Mouse (Mus musculus): Measurements from ENCODE around the gene Gpr39. TPM values are rescaled to one million over a fixed set of nuclear protein-coding genes. Genes with fewer than 3 reads are reported as not detected.
A peak's percentile ranks its signal among the peaks of the same experiment; 100 is the strongest.

Gene Gpr39
- total and polyA plus RNA-seq, 2 experiments, result 3.7 to 5.2 TPM

- H3K27ac ChIP-seq (replicated peaks; ENCODE audit: insufficient read depth, low read depth, low read length), result no peak overlapping the region
- TF ChIP-seq POLR2A (IDR thresholded peaks at IDR 0.05; ENCODE audit: extremely low read depth, insufficient read depth, low read length) (no peak), CTCF (IDR thresholded peaks at IDR 0.05; ENCODE audit: low read depth, low read length) (no peak)
- no peaks in the 10 kb centered on the region for H3K27me3 ChIP-seq (ENCODE audit: control insufficient read depth, insufficient read depth, low read length)
- H3K79me2 ChIP-seq (ENCODE audit: control insufficient read depth, insufficient read depth, low read length), result peaks cover 2% of the 10 kb centered on the region; the same call in 1 of the 2 replicates
- WGBS, result 89% methylated on average over 7 of the region's 7 CpGs
- H3K4me3 ChIP-seq (ENCODE audit: insufficient read depth, low read depth, low read length), result no peak overlapping the region
- no peaks in the 10 kb centered on the region for H3K4me1 ChIP-seq (ENCODE audit: control insufficient read depth, insufficient read depth, low read length)
- no peak overlapping the region for H3K9ac ChIP-seq (ENCODE audit: low read depth, low read length)
- H3K36me3 ChIP-seq (ENCODE audit: control insufficient read depth, insufficient read depth, low read length), result no peaks in the 10 kb centered on the region
- DNase-seq (ENCODE audit: extremely low read depth, low read depth, low spot score), result no peak
Observed at GRCm38 (mm10) chr1:125701773-125702172, 25.0 kb downstream of the Gpr39 start.

- Histone ChIP-seq H3K4me3 (ENCODE audit: insufficient read depth, low read depth, low read length) (no peak overlapping the region), H3K79me2 (ENCODE audit: control insufficient read depth, insufficient read depth, low read length) (peaks cover 2% of the 10 kb centered on the region; the same call in 1 of the 2 replicates), H3K36me3 (ENCODE audit: control insufficient read depth, insufficient read depth, low read length) (no peaks in the 10 kb centered on the region), H3K4me1 (ENCODE audit: control insufficient read depth, insufficient read depth, low read length) (no peaks in the 10 kb centered on the region), H3K9ac (ENCODE audit: low read depth, low read length) (no peak overlapping the region), H3K27me3 (ENCODE audit: control insufficient read depth, insufficient read depth, low read length) (no peaks in the 10 kb centered on the region), H3K27ac (replicated peaks; ENCODE audit: insufficient read depth, low read depth, low read length) (no peak overlapping the region)
- DNase-seq (ENCODE audit: extremely low read depth, low read depth, low spot score), result peak; percentile 26
- no peak for TF ChIP-seq POLR2A (IDR thresholded peaks at IDR 0.05; ENCODE audit: extremely low read depth, insufficient read depth, low read length)
- no peak for TF ChIP-seq CTCF (IDR thresholded peaks at IDR 0.05; ENCODE audit: low read depth, low read length)
- WGBS, result 76% methylated on average over 8 of the region's 8 CpGs
Observed at GRCm38 (mm10) chr1:125702326-125702725, 25.5 kb downstream of the Gpr39 start.

- no peaks in the 10 kb centered on the region for H3K27me3 ChIP-seq (ENCODE audit: control insufficient read depth, insufficient read depth, low read length)
- no peak overlapping the region for H3K27ac ChIP-seq (replicated peaks; ENCODE audit: insufficient read depth, low read depth, low read length)
- no peak for DNase-seq (ENCODE audit: extremely low read depth, low read depth, low spot score)
- H3K4me3 ChIP-seq (ENCODE audit: insufficient read depth, low read depth, low read length), result no peak overlapping the region
- TF ChIP-seq CTCF (IDR thresholded peaks at IDR 0.05; ENCODE audit: low read depth, low read length), result no peak
- no peak for TF ChIP-seq POLR2A (IDR thresholded peaks at IDR 0.05; ENCODE audit: extremely low read depth, insufficient read depth, low read length)
- H3K4me1 ChIP-seq (ENCODE audit: control insufficient read depth, insufficient read depth, low read length), result no peaks in the 10 kb centered on the region
- H3K9ac ChIP-seq (ENCODE audit: low read depth, low read length), result no peak overlapping the region
- no peaks in the 10 kb centered on the region for H3K36me3 ChIP-seq (ENCODE audit: control insufficient read depth, insufficient read depth, low read length)
- 85% methylated on average over 3 of the region's 3 CpGs for WGBS
- H3K79me2 ChIP-seq (ENCODE audit: control insufficient read depth, insufficient read depth, low read length), result no peaks in the 10 kb centered on the region; the same call in 1 of the 2 replicates
Observed at GRCm38 (mm10) chr1:125705412-125705811, 28.6 kb downstream of the Gpr39 start.

- Histone ChIP-seq H3K36me3 (ENCODE audit: control insufficient read depth, insufficient read depth, low read length) (no peaks in the 10 kb centered on the region), H3K4me3 (ENCODE audit: insufficient read depth, low read depth, low read length) (no peak overlapping the region), H3K4me1 (ENCODE audit: control insufficient read depth, insufficient read depth, low read length) (peaks cover 9% of the 10 kb centered on the region), H3K79me2 (ENCODE audit: control insufficient read depth, insufficient read depth, low read length) (no peaks in the 10 kb centered on the region), H3K27ac (replicated peaks; ENCODE audit: insufficient read depth, low read depth, low read length) (no peak overlapping the region), H3K27me3 (ENCODE audit: control insufficient read depth, insufficient read depth, low read length) (no peaks in the 10 kb centered on the region), H3K9ac (ENCODE audit: low read depth, low read length) (no peak overlapping the region)
- no peak for DNase-seq (ENCODE audit: extremely low read depth, low read depth, low spot score)
- TF ChIP-seq POLR2A (IDR thresholded peaks at IDR 0.05; ENCODE audit: extremely low read depth, insufficient read depth, low read length), result no peak
- 97% methylated on average over 3 of the region's 3 CpGs for WGBS
Observed at GRCm38 (mm10) chr1:125715286-125715685, 38.5 kb downstream of the Gpr39 start.

- no peaks in the 10 kb centered on the region for H3K36me3 ChIP-seq (ENCODE audit: control insufficient read depth, insufficient read depth, low read length)
- peak; percentile 90 for DNase-seq (ENCODE audit: extremely low read depth, low read depth, low spot score)
- no peaks in the 10 kb centered on the region for H3K79me2 ChIP-seq (ENCODE audit: control insufficient read depth, insufficient read depth, low read length)
- H3K9ac ChIP-seq (ENCODE audit: low read depth, low read length), result no peak overlapping the region
- WGBS, result 18% methylated on average over 6 of the region's 6 CpGs
- peaks cover 12% of the 10 kb centered on the region for H3K4me1 ChIP-seq (ENCODE audit: control insufficient read depth, insufficient read depth, low read length)
- H3K27me3 ChIP-seq (ENCODE audit: control insufficient read depth, insufficient read depth, low read length), result no peaks in the 10 kb centered on the region
- H3K27ac ChIP-seq (replicated peaks; ENCODE audit: insufficient read depth, low read depth, low read length), result no peak overlapping the region
- no peak overlapping the region for H3K4me3 ChIP-seq (ENCODE audit: insufficient read depth, low read depth, low read length)
- TF ChIP-seq CTCF (IDR thresholded peaks at IDR 0.05; ENCODE audit: low read depth, low read length), result no peak
- no peak for TF ChIP-seq POLR2A (IDR thresholded peaks at IDR 0.05; ENCODE audit: extremely low read depth, insufficient read depth, low read length)
Observed at GRCm38 (mm10) chr1:125716241-125716640, 39.4 kb downstream of the Gpr39 start.

- 31% methylated on average over 5 of the region's 5 CpGs for WGBS
- DNase-seq (ENCODE audit: extremely low read depth, low read depth, low spot score), result peak; percentile 89
- no peak for TF ChIP-seq CTCF (IDR thresholded peaks at IDR 0.05; ENCODE audit: low read depth, low read length)
- no peak for TF ChIP-seq POLR2A (IDR thresholded peaks at IDR 0.05; ENCODE audit: extremely low read depth, insufficient read depth, low read length)
- Histone ChIP-seq H3K4me1 (ENCODE audit: control insufficient read depth, insufficient read depth, low read length) (peaks cover 13% of the 10 kb centered on the region), H3K27me3 (ENCODE audit: control insufficient read depth, insufficient read depth, low read length) (no peaks in the 10 kb centered on the region), H3K4me3 (ENCODE audit: insufficient read depth, low read depth, low read length) (no peak overlapping the region), H3K27ac (replicated peaks; ENCODE audit: insufficient read depth, low read depth, low read length) (no peak overlapping the region), H3K9ac (ENCODE audit: low read depth, low read length) (no peak overlapping the region), H3K79me2 (ENCODE audit: control insufficient read depth, insufficient read depth, low read length) (no peaks in the 10 kb centered on the region), H3K36me3 (ENCODE audit: control insufficient read depth, insufficient read depth, low read length) (no peaks in the 10 kb centered on the region)
Observed at GRCm38 (mm10) chr1:125717906-125718305, 41.1 kb downstream of the Gpr39 start.
